Mouse (Mus musculus): ENCODE measurements at regions not wholly inside any gene's neighbourhood (a gene's known extent, or its start where the extent isn't known, plus 50 kb on each side); places are given as distances from the start of the nearest gene placed in this dataset.
"Not testable (repeated sequence)": the region's sequence is repeated elsewhere in the genome, so short reads cannot be mapped to it uniquely, and the experiment has no call there.

GRCm38 (mm10) chr3:7079073-7079472 is 458.8 kb upstream of the 1700008P02Rik start:
- no peak for DNase-seq (ENCODE audit: low spot score in 2 of 2)

GRCm38 (mm10) chr3:7076850-7077249 is 456.6 kb upstream of the 1700008P02Rik start:
- no peak for DNase-seq (ENCODE audit: low spot score in 2 of 2)

GRCm38 (mm10) chr3:7074488-7074887 is 454.2 kb upstream of the 1700008P02Rik start:
- no peak for DNase-seq (ENCODE audit: low spot score in 2 of 2)

- DNase-seq (ENCODE audit: low spot score in 2 of 2), result no peak
These were observed 421.3 kb upstream of the 1700008P02Rik start for GRCm38 (mm10) chr3:7041372-7042057.

- no peak for DNase-seq (ENCODE audit: low spot score in 2 of 2)
These were observed 415.6 kb upstream of the 1700008P02Rik start for GRCm38 (mm10) chr3:7035833-7036232.

- peak in 1 of 2 experiments; percentile 60 for DNase-seq (ENCODE audit: low spot score in 2 of 2)
These were observed 407.6 kb upstream of the 1700008P02Rik start for GRCm38 (mm10) chr3:7027845-7028244.

DNA sequence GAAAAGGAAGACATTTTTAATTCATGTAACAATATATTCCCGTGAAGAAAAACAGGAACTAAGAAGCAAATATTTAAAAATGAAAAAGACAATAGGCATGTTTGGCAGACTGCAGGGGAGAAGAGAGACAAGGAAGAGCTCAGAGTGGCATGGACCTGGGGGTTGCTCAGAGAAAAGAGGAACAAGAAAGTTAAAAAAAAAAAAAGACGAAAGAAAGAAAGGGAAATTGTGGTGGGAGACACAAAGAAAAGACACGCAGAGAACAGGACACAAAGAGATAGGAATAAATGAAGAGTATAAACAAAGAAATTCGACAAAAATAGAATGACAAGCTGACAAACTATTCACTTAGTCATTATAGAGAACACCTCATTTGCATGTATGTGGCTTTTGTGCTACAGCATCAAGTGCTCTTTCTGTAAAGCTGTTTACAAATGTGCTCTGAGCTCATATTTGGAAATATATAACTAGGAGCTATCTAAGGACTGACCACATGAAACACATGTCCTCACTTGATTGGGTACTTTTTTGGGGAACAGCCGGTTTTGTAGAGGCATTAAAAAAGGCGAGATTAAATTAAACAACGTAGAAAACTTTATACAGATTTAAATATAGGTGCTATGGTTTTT is 394.2 kb upstream of the 1700008P02Rik start:
- no peak for DNase-seq (ENCODE audit: low spot score in 2 of 2)

DNA sequence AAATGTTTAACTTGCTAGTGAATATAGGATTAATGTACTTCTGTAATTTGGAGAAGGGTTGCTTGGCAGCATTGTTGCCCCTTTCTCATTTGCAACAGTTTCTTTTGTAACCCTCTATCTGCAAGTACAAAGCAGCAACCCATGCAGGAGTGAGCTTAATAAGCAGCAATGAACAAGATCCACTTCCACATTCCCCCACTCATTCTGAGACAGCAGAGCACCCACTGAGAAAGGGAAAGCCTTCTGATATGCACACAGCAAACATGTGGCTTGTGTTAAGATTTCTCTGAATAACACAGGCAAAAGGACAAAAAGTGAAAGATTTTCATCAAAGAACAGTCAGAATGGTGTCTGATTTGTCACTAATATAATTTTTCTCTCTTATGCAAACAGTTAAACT is 393.3 kb upstream of the 1700008P02Rik start:
- DNase-seq (ENCODE audit: low spot score in 2 of 2), result no peak

- peak in 1 of 2 experiments; percentile 7 for DNase-seq (ENCODE audit: low spot score in 2 of 2)
These were observed 390.2 kb upstream of the 1700008P02Rik start for GRCm38 (mm10) chr3:7010294-7011087.

GRCm38 (mm10) chr3:7008671-7009217 is 388.5 kb upstream of the 1700008P02Rik start:
- DNase-seq (ENCODE audit: low spot score in 2 of 2), result no peak

- DNase-seq (ENCODE audit: low spot score in 2 of 2), result no peak
These were observed 387.6 kb upstream of the 1700008P02Rik start for GRCm38 (mm10) chr3:7007811-7008359.

DNA sequence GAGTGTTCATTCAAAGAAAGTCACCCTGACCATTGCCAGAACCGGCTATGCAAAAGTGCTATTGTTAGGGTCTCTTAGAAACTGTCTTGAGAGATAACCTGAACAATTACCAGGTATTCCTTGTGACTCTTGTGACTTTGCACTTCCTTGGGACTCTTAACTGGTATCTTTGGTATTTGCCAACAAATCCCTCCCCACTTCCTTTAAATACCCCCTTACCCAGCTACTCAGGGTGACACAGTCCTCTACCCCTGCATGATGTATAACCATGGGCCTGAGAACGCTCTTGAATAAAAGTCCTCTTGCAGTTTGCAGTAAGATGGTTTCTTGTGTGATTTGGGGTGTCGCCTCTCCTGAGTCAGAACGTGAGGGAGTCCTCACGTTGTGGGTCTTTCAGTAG is 371.5 kb upstream of the 1700008P02Rik start:
- DNase-seq (ENCODE audit: low spot score in 2 of 2), result not testable (repeated sequence)

GRCm38 (mm10) chr3:6984918-6985317 is 364.7 kb upstream of the 1700008P02Rik start:
- DNase-seq (ENCODE audit: low spot score in 2 of 2), result no peak

GRCm38 (mm10) chr3:6957681-6958080 is 337.4 kb upstream of the 1700008P02Rik start:
- no peak for DNase-seq (ENCODE audit: low spot score in 2 of 2)

- DNase-seq (ENCODE audit: low spot score in 2 of 2), result no peak
These were observed 312.4 kb upstream of the 1700008P02Rik start for GRCm38 (mm10) chr3:6932535-6933103.

DNA sequence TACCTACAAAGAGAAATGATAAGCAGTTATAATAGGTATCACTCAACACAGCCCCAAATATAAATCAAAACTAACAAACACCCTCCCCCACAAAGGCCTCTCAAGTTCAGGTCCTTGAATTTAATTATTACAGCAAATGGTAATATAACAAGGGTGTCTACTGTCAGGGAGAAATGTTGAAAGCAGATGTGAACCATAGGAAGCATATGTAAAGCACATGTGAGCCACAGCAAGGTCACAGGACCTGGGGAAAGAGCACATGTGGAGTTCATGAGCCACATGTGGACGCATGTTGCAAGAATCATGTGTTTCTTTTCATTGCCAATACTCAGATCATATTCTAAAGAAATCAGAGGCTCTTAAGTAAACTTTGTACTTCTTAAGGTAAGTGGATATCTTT is 306.5 kb upstream of the 1700008P02Rik start:
- no peak for DNase-seq (ENCODE audit: low spot score in 2 of 2)

- DNase-seq (ENCODE audit: low spot score in 2 of 2), result not testable (repeated sequence)
These were observed 302.4 kb upstream of the 1700008P02Rik start for GRCm38 (mm10) chr3:6922647-6923046.

DNA sequence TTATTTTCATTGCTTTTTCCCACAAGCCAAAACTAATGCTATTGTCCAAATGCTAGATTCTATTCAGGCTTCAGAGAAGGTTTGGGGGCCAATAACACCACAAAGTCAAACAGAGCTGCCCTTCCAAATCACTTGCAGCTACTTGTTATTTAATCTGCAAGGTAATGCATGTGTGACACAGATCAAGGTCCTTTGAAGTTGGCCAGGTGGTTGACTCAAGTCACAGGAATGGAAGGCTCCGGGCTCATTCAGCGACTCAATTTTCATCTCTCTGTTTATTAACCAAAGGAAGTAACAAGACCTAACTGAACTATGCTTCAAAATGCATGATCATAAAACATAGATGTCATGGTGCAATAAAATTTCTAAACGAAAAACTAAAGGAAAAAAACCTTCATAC is 300.0 kb upstream of the 1700008P02Rik start:
- no peak for DNase-seq (ENCODE audit: low spot score in 2 of 2)

- no peak for DNase-seq (ENCODE audit: low spot score in 2 of 2)
These were observed 267.7 kb upstream of the 1700008P02Rik start for GRCm38 (mm10) chr3:6887936-6888335.

DNA sequence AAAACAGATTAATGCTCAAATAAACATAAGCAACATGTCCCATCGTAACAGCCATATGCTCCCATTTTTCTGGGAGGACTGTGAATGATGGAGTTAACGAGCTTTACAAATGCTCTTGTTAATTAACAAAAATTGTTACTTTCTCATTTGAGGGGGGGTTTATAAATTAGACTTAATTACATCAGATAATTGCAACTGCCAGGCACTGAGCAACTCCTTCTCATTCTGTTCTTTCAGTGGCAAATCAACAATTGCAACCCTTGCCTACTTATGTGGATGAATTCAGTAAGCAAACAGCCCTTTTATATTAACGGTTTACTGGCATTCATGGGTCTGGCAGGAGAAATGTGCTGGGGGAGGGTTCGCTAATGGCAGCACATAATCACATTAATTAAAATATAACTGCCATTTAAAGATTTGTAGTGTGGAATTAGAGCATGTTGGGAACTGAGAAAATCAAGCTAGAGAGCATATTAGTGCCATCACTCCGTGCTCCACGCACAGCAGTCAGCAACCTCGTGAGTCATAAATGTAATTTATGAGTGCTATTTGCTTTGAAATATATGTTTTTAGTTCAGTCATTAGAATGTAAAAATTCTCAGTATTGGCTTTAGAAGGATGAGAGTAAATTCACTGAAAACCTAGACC is 266.9 kb upstream of the 1700008P02Rik start:
- DNase-seq (ENCODE audit: low spot score in 2 of 2), result peak in 1 of 2 experiments; percentile 26
